Mouse (Mus musculus): ENCODE data around the gene Car1. TPM values are rescaled to one million over a fixed set of nuclear protein-coding genes. Genes with fewer than 3 reads are reported as not detected.

The Car1 gene
- polyA plus RNA-seq, 1 experiment from 2014 or later = 0.23 TPM

Other genes with a start within 250 kb of the Car1 start
- gene 1810022K09Rik, start 197.1 kb downstream of the Car1 start, polyA plus RNA-seq (2015; fragmentation: Nextera tagmentation; extraction: Ambion mirVana) = 381 and 399 TPM in 2 replicates
- 8.0 and 8.1 TPM in 2 replicates for gene Car13, start 166.6 kb downstream of the Car1 start, polyA plus RNA-seq (2015; fragmentation: Nextera tagmentation; extraction: Ambion mirVana)
- gene Car3, start 55.1 kb upstream of the Car1 start, polyA plus RNA-seq (2015; fragmentation: Nextera tagmentation; extraction: Ambion mirVana) = 41.9 and 49.6 TPM in 2 replicates
- 19.9 and 22.5 TPM in 2 replicates for gene Car2, start 77.9 kb upstream of the Car1 start, polyA plus RNA-seq (2015; fragmentation: Nextera tagmentation; extraction: Ambion mirVana)